8 mouse cellular contexts compared by ENCODE assay signal in the genomic region with DNA sequence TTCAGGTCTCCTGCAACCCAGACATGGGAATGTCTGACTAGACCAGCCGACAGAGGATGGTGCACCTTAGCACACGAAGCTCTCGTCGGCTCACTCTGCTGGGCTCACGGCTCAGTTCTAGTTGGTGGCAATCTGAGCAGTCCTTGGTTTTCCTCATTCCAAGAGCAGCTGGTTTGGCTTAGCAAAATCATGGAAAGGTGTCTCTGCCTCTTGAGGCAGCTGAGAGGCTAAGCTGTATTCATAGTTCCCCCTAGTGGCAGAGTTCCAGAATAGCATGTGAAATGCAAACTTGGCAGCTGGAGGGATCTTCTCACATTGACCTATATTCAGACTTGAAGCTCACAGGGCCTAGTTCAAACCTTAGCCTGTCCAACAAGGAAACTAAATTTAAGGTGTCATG. TPM values are rescaled to one million over a fixed set of nuclear protein-coding genes. Genes with fewer than 3 reads are reported as not detected.
A peak's percentile ranks its signal among the peaks of the same experiment; 100 is the strongest.
DNase-seq lines count a peak whose midpoint lies in the region; ATAC-seq and TF ChIP-seq lines count a peak whose summit lies in the region.

No protein-coding gene starts in this region.

- TF ChIP-seq CTCF in layer of hippocampus, adult 2 months (conservative IDR thresholded peaks at IDR 0.05) = peak; percentile 87
- TF ChIP-seq CTCF in G1E (IDR thresholded peaks at IDR 0.05; ENCODE audit: low read depth, low read length) = peak; percentile 70
- TF ChIP-seq CTCF in liver, postnatal 0 days (IDR thresholded peaks at IDR 0.05; ENCODE audit: low read depth) = peak; percentile 91

- H3K36me3 ChIP-seq in G1E (replicated peaks) = peaks cover 41% of the 10 kb centered on the region
- peaks cover 18% of the 10 kb centered on the region for H3K36me3 ChIP-seq in liver, postnatal 0 days (replicated peaks; ENCODE audit: insufficient read depth, low read length)
- H3K36me3 ChIP-seq in neural tube, embryonic 14.5 days (ENCODE audit: control insufficient read depth, insufficient read depth, low read length) = peaks cover 5% of the 10 kb centered on the region; the same call in 1 of the 2 replicates

- H3K4me1 ChIP-seq in G1E (ENCODE audit: insufficient read depth, low read depth, low read length) = peaks cover 27% of the 10 kb centered on the region
- H3K4me1 ChIP-seq in liver, postnatal 0 days (ENCODE audit: insufficient read depth) = peaks cover 7% of the 10 kb centered on the region
- peaks cover 19% of the 10 kb centered on the region for H3K4me1 ChIP-seq in neural tube, embryonic 14.5 days (ENCODE audit: control insufficient read depth, insufficient read depth, low read length)

- H3K4me3 ChIP-seq in layer of hippocampus, adult 2 months = no peak overlapping the region
- H3K4me3 ChIP-seq in G1E (ENCODE audit: low read depth, low read length) = no peak overlapping the region
- no peak overlapping the region for H3K4me3 ChIP-seq in liver, postnatal 0 days (ENCODE audit: low read depth, low read length)
- no peak overlapping the region for H3K4me3 ChIP-seq in neural tube, embryonic 14.5 days (ENCODE audit: low read depth, low read length)

- H3K27ac ChIP-seq in layer of hippocampus, adult 2 months = peak overlapping the region; percentile 28; the same call in 1 of the 2 replicates
- H3K27ac ChIP-seq in liver, postnatal 0 days (ENCODE audit: low read depth) = no peak overlapping the region
- H3K27ac ChIP-seq in neural tube, embryonic 14.5 days (ENCODE audit: low read depth, low read length) = 0 out of 2 replicates have a peak overlapping the region, but pooled peaks have one; percentile 5

- H3K9ac ChIP-seq in liver, postnatal 0 days (replicated peaks) = no peak overlapping the region
- no peak overlapping the region for H3K9ac ChIP-seq in neural tube, embryonic 14.5 days (replicated peaks; ENCODE audit: low read depth, low read length)

- ATAC-seq in G1E (ENCODE audit: extremely low read depth, insufficient number of reproducible peaks, low FRiP score, poor library complexity, severe bottlenecking) = no peak; the same call in 1 of the 2 replicates
- peak; percentile 48 for ATAC-seq in liver, postnatal 0 days
- peak; percentile 39; the same call in 1 of the 2 replicates for ATAC-seq in neural tube, embryonic 14.5 days (ENCODE audit: low read depth)

- peaks cover 34% of the 10 kb centered on the region for H3K27me3 ChIP-seq in G1E (ENCODE audit: insufficient read depth, low read length)
- H3K27me3 ChIP-seq in liver, postnatal 0 days (ENCODE audit: insufficient read depth, low read length) = no peaks in the 10 kb centered on the region
- H3K27me3 ChIP-seq in neural tube, embryonic 14.5 days (ENCODE audit: control insufficient read depth, insufficient read depth, low read length) = no peaks in the 10 kb centered on the region

- no peak for TF ChIP-seq EP300 in liver, postnatal 0 days (IDR thresholded peaks at IDR 0.05; ENCODE audit: low read depth)

- DNase-seq in layer of hippocampus, adult 2 months (ENCODE audit: low spot score in 2 of 2) = peak in 1 of 2 experiments; percentile 39
- no peak for DNase-seq in layer of hippocampus, postnatal 36 days
- peak; percentile 38 for DNase-seq in G1E (ENCODE audit: low spot score)
- peak; percentile 79 for DNase-seq in cerebellum, adult 9-10 months
- DNase-seq in heart, adult 9 months (ENCODE audit: low spot score in 2 of 2) = peak; percentile 45 to 63
- no peak for DNase-seq in liver, postnatal 0 days
- no peak for DNase-seq in frontal cortex, postnatal 25 days (ENCODE audit: low spot score in 2 of 2)

- no peak overlapping the region for H3K4me2 ChIP-seq in liver, postnatal 0 days (ENCODE audit: low read depth, low read length)
- no peak overlapping the region for H3K4me2 ChIP-seq in neural tube, embryonic 14.5 days (ENCODE audit: low read depth, low read length)

- no peaks in the 10 kb centered on the region for H3K9me3 ChIP-seq in G1E (replicated peaks)
- H3K9me3 ChIP-seq in liver, postnatal 0 days (ENCODE audit: low read length) = no peaks in the 10 kb centered on the region
- no peaks in the 10 kb centered on the region for H3K9me3 ChIP-seq in neural tube, embryonic 14.5 days (ENCODE audit: control insufficient read depth, low read length)

- WGBS in liver, postnatal 0 days (ENCODE audit: insufficient replicate concordance) = 43% methylated on average over 5 of the region's 5 CpGs
- WGBS in neural tube, embryonic 14.5 days = 31% methylated on average over 5 of the region's 5 CpGs

RNA-seq across cellular contexts. Expression of a gene that starts 8.6 kb away (rescaled TPM):
- 10 to 100 TPM; 34.0 to 36.3 TPM for total RNA-seq in layer of hippocampus, adult 2 months (2021)
- 10 to 100 TPM; 30.4 to 31.7 TPM for total RNA-seq in layer of hippocampus, postnatal 36 days (2021)
- total RNA-seq in G1E (2014; fragmentation: Nextera tagmentation) (1.2 and 2.1 TPM in 2 replicates), G1E (2017) (0.64 and 0.71 TPM in 2 replicates)
- 21.0 and 25.0 TPM in 2 replicates for polyA plus RNA-seq in G1E (2012)
- 0.33 and 0.46 TPM in 2 replicates for polyA plus RNA-seq in liver, postnatal 0 days (2015; fragmentation: Nextera tagmentation; extraction: Ambion mirVana)
- 38.7 and 64.1 TPM in 2 replicates for polyA plus RNA-seq in neural tube, embryonic 14.5 days (2014; fragmentation: Nextera tagmentation; extraction: Ambion mirVana)

RNA-seq across cellular contexts. Expression of a gene that starts 17.4 kb away (rescaled TPM):
- 10 to 100 TPM; 14.8 to 16.2 TPM for total RNA-seq in layer of hippocampus, adult 2 months (2021)
- total RNA-seq in layer of hippocampus, postnatal 36 days (2021) = 10 to 100 TPM; 17.6 to 17.9 TPM
- total RNA-seq in G1E (2014; fragmentation: Nextera tagmentation) = 26.3 and 29.2 TPM in 2 replicates
- 79.4 and 80.9 TPM in 2 replicates for total RNA-seq in G1E (2017)
- 59.1 and 91.6 TPM in 2 replicates for polyA plus RNA-seq in G1E (2012)
- polyA plus RNA-seq in liver, postnatal 0 days (2015; fragmentation: Nextera tagmentation; extraction: Ambion mirVana) = 36.1 and 42.1 TPM in 2 replicates
- polyA plus RNA-seq in neural tube, embryonic 14.5 days (2014; fragmentation: Nextera tagmentation; extraction: Ambion mirVana) = 96.4 and 96.9 TPM in 2 replicates

RNA-seq across cellular contexts. Expression of a gene that starts 22.0 kb away (rescaled TPM):
- total RNA-seq in layer of hippocampus, adult 2 months (2021) = 10 to 100 TPM; 78.9 to 81.5 TPM
- total RNA-seq in layer of hippocampus, postnatal 36 days (2021) = 10 to 100 TPM; 77.6 to 80.4 TPM
- 68.0 and 85.4 TPM in 2 replicates for total RNA-seq in G1E (2014; fragmentation: Nextera tagmentation)
- total RNA-seq in G1E (2017) = 51.7 TPM in 2 replicates
- 16.0 and 19.8 TPM in 2 replicates for polyA plus RNA-seq in G1E (2012)
- 101 and 105 TPM in 2 replicates for polyA plus RNA-seq in liver, postnatal 0 days (2015; fragmentation: Nextera tagmentation; extraction: Ambion mirVana)
- polyA plus RNA-seq in neural tube, embryonic 14.5 days (2014; fragmentation: Nextera tagmentation; extraction: Ambion mirVana) = 126 and 133 TPM in 2 replicates

Comparison
In these comparisons a context has a peak if more than half of its experiments do, and no peak if none do; other contexts are left out.
1. DNase-seq: peak in G1E (single experiment), cerebellum, adult 9-10 months (single experiment) and heart, adult 9 months (2 of 2); none in layer of hippocampus, postnatal 36 days (0 of 2), liver, postnatal 0 days (single experiment) and frontal cortex, postnatal 25 days (0 of 2).
2. RNA of a gene that starts 8.6 kb away (total RNA-seq): 34.0 to 36.3 TPM in layer of hippocampus, adult 2 months and 30.4 to 31.7 TPM in layer of hippocampus, postnatal 36 days; 0.64 to 2.1 TPM in G1E; every median in the first group is over 10 times any median in the second.
3. Peak in every context shown above with its lines, with median percentiles within 50 percentile points of each other: CTCF ChIP-seq.